Mouse (Mus musculus) thymus, postnatal 25 days (tissue): Measurements from ENCODE around the gene Stat6.

Experiments used
- DNase-seq: peaks from one replicate; pipeline ENCODE4 v3.0.0; 2022

Stat6 gene

GRCm38 (mm10) chr10:127642772-127643552 lies at the start of gene Stat6:
Gene Stat6 (plus strand): TSS chr10:127642986.
- peak; percentile 87 for DNase-seq

- DNase-seq: no peak
Observed at GRCm38 (mm10) chr10:127594405-127594804, 48.4 kb upstream of the Stat6 start.

DNA sequence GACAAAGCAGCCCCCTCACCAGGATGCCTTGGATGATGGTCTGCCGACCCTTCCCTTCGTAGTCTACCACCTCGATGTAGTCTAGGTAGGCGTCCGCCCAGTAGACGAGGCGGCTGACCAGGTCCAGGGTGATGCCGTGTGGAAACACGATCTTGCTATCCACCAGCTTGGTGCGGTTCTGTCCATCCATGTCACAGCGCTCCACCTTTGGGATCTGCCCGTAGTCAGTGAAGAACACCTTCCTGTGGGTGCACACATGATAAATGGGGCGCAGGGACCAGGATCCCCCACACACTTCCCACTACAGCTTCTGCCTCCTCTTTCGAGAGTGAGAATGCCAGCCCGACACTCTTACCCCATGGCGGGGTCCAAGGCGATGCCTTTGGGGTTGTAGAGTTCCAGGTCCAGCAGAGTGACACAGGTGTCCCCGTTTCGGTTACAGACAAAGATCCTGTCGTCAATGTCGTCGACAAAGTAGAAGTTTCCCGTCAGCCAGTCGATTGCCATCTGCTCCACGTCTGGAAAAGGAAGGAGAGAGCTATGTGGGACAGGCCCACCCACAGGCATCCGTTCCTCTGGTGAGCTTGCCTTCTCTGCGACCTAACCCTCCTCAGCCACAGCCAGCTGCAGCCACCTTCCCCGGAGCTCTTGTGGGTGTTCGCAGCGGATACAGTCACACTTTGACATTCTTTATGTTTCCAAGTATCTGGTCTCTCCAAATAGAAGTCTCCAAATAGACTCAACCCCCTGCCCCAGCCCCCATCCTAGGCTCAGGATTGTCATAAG lies 47.7 kb upstream of the Stat6 start:
- DNase-seq: peak; percentile 25

DNA sequence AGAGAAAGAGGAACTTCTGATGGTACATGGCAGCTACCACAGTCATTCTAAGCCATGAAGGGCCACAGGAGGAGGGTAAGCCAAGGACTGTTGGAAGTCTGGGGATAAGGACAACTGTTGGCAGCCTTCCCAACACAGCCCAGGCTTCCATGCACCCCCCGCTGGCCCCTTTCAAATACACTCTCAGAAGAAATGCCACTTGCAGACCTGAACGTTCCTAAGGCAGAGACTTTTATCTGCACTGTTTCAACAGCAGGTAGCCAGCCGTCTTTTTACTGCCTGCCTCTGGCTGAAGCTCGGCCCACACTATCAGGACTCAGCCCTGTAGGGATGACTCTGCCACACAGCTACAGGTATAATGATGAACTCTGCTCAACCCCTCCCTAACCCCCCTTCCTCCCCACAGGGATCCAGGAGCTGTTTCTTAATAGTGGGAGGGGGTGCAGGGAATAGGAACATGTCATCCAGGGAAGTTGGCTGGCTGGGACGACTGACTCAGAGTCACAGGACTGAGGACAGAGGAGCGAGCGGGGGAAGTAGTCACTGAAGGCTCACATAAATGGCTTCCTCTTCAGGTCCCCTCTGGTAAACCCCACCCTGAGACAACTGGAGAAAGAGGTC lies 46.4 kb upstream of the Stat6 start:
- DNase-seq: no peak

DNA sequence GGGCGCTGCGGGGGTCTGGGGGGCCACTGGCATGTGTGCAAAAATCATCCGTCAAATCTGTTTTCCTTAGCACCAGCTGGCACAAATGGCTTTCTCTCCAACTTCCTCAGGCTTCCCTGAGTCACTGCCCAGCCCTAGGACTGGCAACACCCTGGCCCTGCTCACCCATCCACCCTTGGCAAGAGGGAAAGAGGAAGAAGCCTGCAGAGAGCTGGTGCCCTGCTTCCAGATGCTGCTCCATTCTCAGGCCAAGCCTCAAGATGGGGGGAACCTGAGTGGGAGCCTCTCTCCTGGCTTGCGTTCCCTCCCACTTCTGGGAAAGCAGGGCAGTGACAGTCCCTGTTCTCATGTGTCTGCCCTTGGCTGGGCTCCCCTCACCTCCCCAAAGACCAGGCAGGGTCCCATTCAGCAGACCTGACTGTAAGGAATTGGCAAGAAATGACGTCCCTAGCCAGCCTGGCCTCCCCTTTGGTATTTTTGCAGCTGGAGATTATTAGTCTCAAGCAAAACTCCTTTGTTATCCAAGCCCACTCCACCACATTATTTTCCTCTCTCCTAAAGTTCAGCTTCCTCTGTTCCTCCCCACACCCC lies 45.4 kb upstream of the Stat6 start:
- DNase-seq: no peak

GRCm38 (mm10) chr10:127598607-127599006 lies 44.2 kb upstream of the Stat6 start:
- DNase-seq: no peak

- DNase-seq: no peak
Observed at GRCm38 (mm10) chr10:127599252-127599651, 43.5 kb upstream of the Stat6 start.

DNA sequence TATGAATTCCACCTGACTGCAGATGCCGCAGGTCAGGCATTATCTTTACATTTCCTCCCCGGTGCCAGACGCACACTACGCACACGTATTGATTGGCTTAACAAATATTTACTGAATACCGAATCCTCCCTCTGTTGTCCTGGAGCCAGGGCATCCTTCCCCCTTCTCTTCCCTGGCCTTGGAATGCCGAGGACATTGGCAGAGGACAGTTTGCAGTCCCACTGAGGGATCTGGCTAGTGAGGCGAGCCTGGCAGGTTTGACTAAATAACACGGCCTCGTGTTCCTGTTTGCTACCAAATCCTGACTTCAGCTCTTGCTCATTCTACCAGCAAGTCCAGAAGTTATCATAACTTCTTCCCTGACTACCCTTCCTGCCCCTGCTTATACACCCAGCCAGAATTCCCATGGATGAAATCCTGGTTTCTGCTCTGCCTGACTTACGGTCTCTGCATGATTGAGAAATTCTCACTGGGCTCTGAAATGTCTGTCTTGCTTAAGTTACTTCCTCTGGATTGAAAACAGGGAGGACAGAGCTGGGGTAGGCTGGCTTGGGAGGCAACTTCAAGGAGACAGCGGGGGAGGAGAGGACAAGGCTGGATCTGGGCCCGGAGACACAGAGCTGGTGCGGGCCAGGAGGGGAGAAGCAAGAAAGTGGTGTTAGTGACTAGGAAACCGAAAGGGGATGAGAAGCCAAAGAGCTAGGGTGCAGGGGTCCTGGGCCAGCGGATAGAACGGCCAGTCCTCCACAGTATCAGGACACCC lies 42.8 kb upstream of the Stat6 start:
- no peak for DNase-seq

DNA sequence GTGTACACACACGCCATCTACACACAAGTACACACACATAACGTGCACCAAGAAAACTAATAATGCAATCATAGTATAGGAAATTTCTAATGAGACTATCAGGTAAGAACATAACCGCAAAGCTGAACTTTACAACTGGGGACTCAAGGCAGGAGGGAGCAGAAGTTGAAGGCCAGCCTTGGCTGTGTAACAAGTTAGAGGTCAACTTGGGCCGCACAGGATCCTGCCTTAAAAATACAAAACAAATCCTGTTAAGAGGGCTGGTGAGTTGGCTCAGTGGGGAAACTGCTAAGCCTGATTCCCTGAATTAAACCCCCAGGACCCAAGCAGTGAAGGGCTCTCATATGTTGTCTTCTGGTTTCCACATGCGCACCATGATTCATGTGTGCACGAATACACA lies 40.6 kb upstream of the Stat6 start:
- DNase-seq: no peak

DNA sequence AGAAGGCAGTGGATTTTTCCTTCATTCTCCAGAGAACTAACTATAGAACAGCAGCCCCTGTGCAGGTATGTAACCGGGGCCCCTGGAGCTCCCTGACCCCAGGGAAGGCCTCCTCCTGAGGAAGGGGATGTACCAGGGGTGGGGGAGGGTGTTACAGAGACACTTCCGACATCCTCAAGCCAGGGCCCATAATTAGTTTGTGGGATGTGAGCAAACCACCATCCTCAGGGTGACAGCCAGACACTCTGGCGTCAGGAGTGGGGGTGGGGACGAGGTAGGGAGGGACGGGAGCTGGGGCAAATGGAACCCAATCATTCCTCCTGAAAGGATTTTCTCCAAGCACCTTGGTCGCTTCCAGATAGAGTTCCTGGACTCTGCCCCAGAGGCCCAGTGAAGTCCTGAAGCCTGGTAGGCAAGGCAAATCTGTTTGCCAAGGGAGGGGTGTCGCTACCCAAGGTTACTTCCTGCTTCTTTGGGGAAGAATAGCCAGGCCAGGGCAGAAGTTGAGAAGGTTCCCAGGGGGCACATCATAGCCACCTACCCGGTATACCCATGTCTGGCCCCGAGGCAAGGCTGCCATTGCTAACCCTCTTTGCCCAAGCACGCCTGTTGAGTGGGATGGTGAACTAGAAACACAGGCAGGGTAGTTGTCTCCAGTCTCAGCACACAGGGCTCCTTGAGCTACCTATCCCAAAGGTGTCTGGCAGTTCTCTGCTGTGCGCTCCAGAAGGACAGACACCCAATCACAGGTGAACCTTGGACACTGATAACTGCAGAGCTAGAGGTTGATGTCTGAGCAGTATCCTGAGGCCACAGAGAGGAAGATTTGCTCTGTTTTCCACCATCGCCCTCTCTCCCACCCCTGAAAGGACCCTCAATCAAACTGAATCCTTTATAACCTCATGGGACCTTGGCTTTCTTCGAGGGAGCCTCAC lies 39.1 kb upstream of the Stat6 start:
- DNase-seq: no peak

GRCm38 (mm10) chr10:127604465-127605250 lies 38.1 kb upstream of the Stat6 start:
- no peak for DNase-seq

- DNase-seq: no peak
Observed at GRCm38 (mm10) chr10:127605251-127605547, 37.6 kb upstream of the Stat6 start.

DNA sequence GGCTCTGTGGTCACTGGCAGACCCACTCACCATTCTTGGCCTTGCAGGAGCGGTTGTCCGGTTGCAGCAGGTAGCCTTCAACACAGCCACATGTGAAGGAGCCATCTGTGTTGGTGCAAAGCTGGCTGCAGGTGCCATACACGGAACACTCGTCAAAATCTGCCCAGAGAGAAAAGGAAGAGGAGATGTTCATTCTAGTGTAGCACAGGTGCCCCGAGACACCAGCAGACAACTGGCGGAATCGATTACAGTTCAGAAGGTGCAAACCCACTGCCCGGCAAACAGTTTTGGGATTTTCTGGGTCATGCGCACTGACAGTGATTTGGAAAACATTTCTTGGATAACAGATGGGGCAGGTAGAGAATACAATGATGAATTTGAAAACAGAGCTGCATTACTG lies 37.0 kb upstream of the Stat6 start:
- DNase-seq: no peak

GRCm38 (mm10) chr10:127607059-127607458 lies 35.7 kb upstream of the Stat6 start:
- DNase-seq: no peak

DNA sequence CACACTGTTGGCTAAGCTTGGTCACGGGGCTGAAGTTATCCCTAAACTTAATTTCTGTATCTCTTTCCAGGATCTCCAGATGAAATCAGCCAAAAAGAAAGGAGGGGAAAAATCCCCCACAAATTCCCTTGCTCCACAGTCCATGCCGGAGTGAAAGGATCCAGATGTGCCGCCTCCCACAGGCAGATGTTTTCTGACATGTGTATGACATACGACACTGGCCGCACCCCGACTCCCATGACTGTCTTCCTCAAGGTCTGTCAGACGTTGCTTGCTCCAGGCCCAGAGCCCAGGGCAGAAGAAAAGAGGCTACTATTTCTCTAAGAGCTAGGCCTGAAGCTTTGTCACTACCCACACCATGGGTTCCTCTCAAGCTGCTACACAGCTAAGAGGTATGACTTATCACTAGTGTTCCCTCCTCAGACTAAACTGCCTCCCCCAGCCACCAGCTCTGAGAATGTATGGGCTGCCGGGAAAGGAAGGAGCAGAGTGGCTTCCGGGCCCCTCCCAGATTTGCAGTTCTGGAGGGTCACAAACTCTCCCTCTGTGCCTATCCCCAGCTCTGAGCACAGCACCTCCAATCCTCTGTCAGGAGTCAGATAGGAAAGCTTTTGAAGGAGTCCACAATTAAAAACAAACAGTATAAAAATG lies 33.2 kb upstream of the Stat6 start:
- no peak for DNase-seq

DNA sequence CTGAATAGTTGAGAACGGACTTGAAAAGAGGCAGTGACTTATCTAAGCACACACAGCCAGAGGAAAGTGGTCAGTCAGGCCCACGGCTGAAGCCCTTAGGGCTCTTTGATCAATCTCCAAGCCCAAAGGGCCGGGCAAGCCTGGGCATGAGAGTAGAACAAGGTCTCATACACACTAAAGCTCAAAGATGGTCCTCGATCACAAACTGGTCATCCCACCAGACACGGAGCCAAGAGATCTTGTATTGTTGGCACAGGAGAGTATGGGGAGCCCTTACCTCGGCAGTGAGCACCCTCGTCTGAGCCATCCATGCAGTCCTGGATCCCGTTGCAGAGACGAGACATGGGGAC lies 32.7 kb upstream of the Stat6 start:
- DNase-seq: no peak

- no peak for DNase-seq
Observed at GRCm38 (mm10) chr10:127612079-127612775, 30.6 kb upstream of the Stat6 start.

DNA sequence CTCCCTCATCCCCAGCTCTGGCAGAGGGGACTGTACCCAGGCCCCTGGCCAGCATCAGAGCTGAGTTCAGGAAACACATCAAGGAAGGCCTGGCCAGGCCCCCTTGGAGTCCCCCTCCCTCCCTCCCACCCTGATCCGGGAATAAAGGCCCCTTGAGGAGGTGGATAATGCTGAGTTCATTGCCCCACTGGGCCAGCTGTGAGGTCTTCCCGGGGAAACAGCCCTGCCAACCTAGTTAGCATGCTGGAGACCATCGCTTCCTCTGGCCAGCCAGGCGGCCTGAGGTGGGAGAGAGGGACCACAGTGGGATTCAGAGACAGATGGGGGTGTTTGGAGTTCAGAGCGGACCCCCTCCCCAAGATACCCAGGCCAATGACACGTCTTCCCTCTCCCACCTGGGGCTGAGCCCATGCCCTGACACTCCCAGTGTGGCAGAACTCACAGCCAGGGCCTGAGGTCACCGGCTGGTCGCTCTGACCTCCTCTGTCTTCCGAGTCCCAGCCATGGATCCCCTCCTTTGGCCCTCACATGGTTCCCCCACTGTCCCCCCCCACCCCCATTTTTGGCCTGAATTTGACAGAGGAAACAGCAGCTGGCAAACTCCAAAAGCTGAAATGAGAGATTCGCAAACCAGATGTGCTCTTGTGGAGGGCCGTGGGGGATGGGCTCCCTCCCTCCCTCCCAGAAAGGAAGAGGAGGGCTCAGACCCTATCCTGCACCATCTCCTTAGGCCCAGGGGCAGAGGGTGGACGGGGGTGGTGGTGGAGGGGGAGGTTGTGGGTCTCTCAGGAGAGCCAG lies 28.4 kb upstream of the Stat6 start:
- no peak for DNase-seq

- DNase-seq: no peak
Observed at GRCm38 (mm10) chr10:127615034-127615374, 27.8 kb upstream of the Stat6 start.
